Mouse (Mus musculus) cortical plate, adult 2 months (tissue): ENCODE measurements at regions not wholly inside any gene's neighbourhood (a gene's known extent, or its start where the extent isn't known, plus 50 kb on each side); places are given as distances from the start of the nearest gene placed in this dataset.

Source experiments
- CTCF ChIP-seq: fragments of 200-500 bp; IDR thresholded peaks from 2 replicates; pipeline ENCODE4 v1.5.1; 2011; ENCODE audit warnings: mild to moderate bottlenecking, control low read depth, low read length; ENCODE audit not compliant: insufficient read depth; ENCODE audit errors: extremely low read depth
- POLR2A ChIP-seq: fragments of 200-500 bp; IDR thresholded peaks from 2 replicates; pipeline ENCODE4 v1.6.1; 2011; ENCODE audit warnings: mild to moderate bottlenecking, low read length, control low read depth; ENCODE audit not compliant: insufficient read depth; ENCODE audit errors: extremely low read depth

- TF ChIP-seq CTCF: no peak
- no peak for TF ChIP-seq POLR2A
Measured at GRCm38 (mm10) chr3:105131053-105131452, 64.4 kb downstream of the 4930564D02Rik start.
